Mouse (Mus musculus) liver, embryonic 14.5 days (tissue): ENCODE results near the gene Tex264. TPM values are rescaled to one million over a fixed set of nuclear protein-coding genes. Genes with fewer than 3 reads are reported as not detected.
A peak's percentile ranks its signal among the peaks of the same experiment; 100 is the strongest.

Experiments
- ATAC-seq: fragments of 200-750 bp; cut with Nextera tagmentation; 2 replicates; pipeline ENCODE4 v1.8.0; 2017; ENCODE audit warnings: moderate number of reproducible peaks, mild to moderate bottlenecking, moderate library complexity; ENCODE audit not compliant: insufficient read depth
- DNase-seq, 3 experiments: peaks; one replicate each; pipeline ENCODE4 v3.0.0-alpha.2; 2012 to 2013; ENCODE audit warnings: low read depth in 3 of 3, low spot score in 3 of 3
- H3K27ac ChIP-seq: fragments of 300-500 bp; sonication (generic); 2 replicates; pipeline ENCODE4 v1.5.1; 2014; ENCODE audit warnings: moderate library complexity, mild to moderate bottlenecking, control low read depth, inconsistent platforms
- H3K27me3 ChIP-seq: fragments of 300-500 bp; sonication (generic); 2 replicates; pipeline ENCODE4 v1.6.1; 2014; ENCODE audit warnings: mild to moderate bottlenecking, low read length, moderate library complexity; ENCODE audit not compliant: control insufficient read depth, insufficient read depth
- H3K36me3 ChIP-seq: fragments of 300-500 bp; sonication (generic); replicated peaks from 2 replicates; pipeline ENCODE4 v1.6.1; 2014; ENCODE audit warnings: low read depth; ENCODE audit not compliant: control insufficient read depth, insufficient read depth
- H3K4me1 ChIP-seq, 2 experiments: fragments of 200-500 bp in 1 of 2; fragments of 300-500 bp in 1 of 2; sonication (generic) in 1 of 2; replicated peaks; 2 replicates each; pipeline ENCODE4 v1.6.1; 2012 to 2014; ENCODE audit warnings: antibody characterized with exemption in 1 of 2, inconsistent platforms in 1 of 2, low read length in 1 of 2; ENCODE audit not compliant: control insufficient read depth in 2 of 2, insufficient read depth in 2 of 2
- H3K4me2 ChIP-seq: fragments of 300-500 bp; sonication (generic); 2 replicates; pipeline ENCODE4 v1.6.1; 2014; ENCODE audit warnings: low read depth, mild to moderate bottlenecking, control low read depth, moderate library complexity
- H3K4me3 ChIP-seq, 2 experiments: fragments of 200-500 bp in 1 of 2; fragments of 300-500 bp in 1 of 2; sonication (generic) in 1 of 2; 2 replicates each; pipeline ENCODE4 v1.5.1; 2012 to 2014; ENCODE audit warnings: low read depth in 2 of 2, low read length in 2 of 2, mild to moderate bottlenecking in 2 of 2, control low read depth in 1 of 2, inconsistent platforms in 1 of 2, moderate library complexity in 1 of 2; ENCODE audit not compliant: insufficient read depth in 1 of 2
- H3K9ac ChIP-seq: fragments of 300-500 bp; sonication (generic); replicated peaks from 2 replicates; pipeline ENCODE4 v1.6.1; 2014; ENCODE audit warnings: mild to moderate bottlenecking, control low read depth, moderate library complexity
- H3K9me3 ChIP-seq: fragments of 300-500 bp; sonication (generic); 2 replicates; pipeline ENCODE4 v1.6.1; 2016; ENCODE audit warnings: low read length, mixed read lengths; ENCODE audit not compliant: control insufficient read depth
- CTCF ChIP-seq: IDR thresholded peaks from 2 replicates; pipeline ENCODE4 v1.5.1; 2016; ENCODE audit warnings: antibody characterized with exemption, low read depth, control low read depth
- EP300 ChIP-seq: IDR thresholded peaks from 2 replicates; pipeline ENCODE4 v1.6.1; 2016; ENCODE audit warnings: antibody characterized with exemption, low read depth
- WGBS: fragments of 180-500 bp; shearing (Covaris S2); extraction: QIAGEN DNeasy Blood & Tissue Kit; methylation state at CpG from one replicate; pipeline ENCODE4 v1.1.7; 2014; ENCODE audit not compliant: insufficient replicate concordance; 5-methylcytosine and 5-hydroxymethylcytosine counted together
- polyA plus RNA-seq, 2 experiments: library from polyadenylated mRNA; depleted of rRNA in 1 of 2; stranded (reverse) in 1 of 2; unstranded in 1 of 2; fragments of >200 nt; fragmentation: Nextera tagmentation in 1 of 2; extraction: Ambion mirVana in 1 of 2; gene quantifications; 2 replicates each; pipeline versions ENCODE4 v1.2.1 to v1.2.3; 2012 to 2014

Gene Tex264
- polyA plus RNA-seq, 2 experiments: 9.4 to 12.1 TPM

GRCm38 (mm10) chr9:106678242-106678641, 7.5 kb downstream of the Tex264 start:
- DNase-seq (no peak), ATAC-seq (no peak)
- 65% methylated on average over 4 of the region's 4 CpGs for WGBS
- H3K27me3 ChIP-seq: no peaks in the 10 kb centered on the region
- H3K4me2 ChIP-seq: no peak overlapping the region
- TF ChIP-seq EP300: no peak
- TF ChIP-seq CTCF: no peak
- no peak overlapping the region for H3K27ac ChIP-seq
- H3K36me3 ChIP-seq: no peaks in the 10 kb centered on the region
- H3K9ac ChIP-seq: no peak overlapping the region
- H3K4me1 ChIP-seq: peaks cover 0 to 7% of the 10 kb centered on the region in 2 experiments; a peak in 1 of 4 replicates
- H3K4me3 ChIP-seq: no peak overlapping the region
- H3K9me3 ChIP-seq: no peaks in the 10 kb centered on the region

DNA sequence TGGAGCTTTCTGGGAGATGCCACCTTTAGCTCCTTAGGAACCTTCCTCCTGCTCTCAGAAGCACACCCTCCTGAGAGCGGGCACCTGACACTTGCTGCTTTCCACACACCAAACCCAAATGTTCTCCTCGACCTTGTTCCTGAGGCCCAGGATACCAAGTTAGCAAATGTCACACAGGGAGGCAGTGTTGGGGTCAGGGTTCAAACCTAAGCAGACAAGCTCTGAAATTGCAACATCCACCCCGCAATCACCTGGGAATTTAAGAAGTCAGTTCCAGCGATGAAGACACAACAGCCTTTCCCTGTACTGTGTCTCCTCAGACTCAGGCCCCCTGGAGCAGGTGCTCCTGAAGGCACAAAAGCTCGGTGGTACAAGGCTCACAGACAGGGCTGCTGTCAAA, 8.0 kb downstream of the Tex264 start:
- Histone ChIP-seq H3K27me3 (no peaks in the 10 kb centered on the region), H3K4me3 (no peak overlapping the region), H3K27ac (no peak overlapping the region), H3K36me3 (no peaks in the 10 kb centered on the region), H3K4me1 (peaks cover 0 to 7% of the 10 kb centered on the region in 2 experiments; a peak in 1 of 4 replicates), H3K4me2 (no peak overlapping the region), H3K9me3 (no peaks in the 10 kb centered on the region), H3K9ac (no peak overlapping the region)
- DNase-seq: no peak
- WGBS: 71% methylated on average over 5 of the region's 5 CpGs
- TF ChIP-seq CTCF (no peak), EP300 (no peak)
- no peak for ATAC-seq

DNA sequence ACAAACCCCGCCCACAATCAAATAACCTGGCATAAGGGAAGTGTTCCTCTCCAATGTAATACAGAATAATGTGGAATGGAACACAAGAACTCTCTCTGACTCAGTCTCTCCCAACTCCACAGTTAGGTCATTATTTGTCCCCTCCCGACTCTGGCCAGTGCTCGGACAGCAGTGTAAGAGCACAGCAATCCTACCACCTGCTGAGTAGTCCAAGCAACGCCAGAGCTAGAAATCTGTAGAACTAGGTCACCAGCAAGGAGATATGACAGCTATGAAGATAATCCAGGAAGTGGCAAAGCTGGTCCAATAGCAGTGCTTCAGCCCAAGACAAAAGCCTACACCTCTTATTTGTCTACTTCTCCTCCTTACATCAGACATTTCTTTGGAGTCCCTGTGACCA, 9.2 kb downstream of the Tex264 start:
- Histone ChIP-seq H3K9ac (no peak overlapping the region), H3K4me3 (no peak overlapping the region), H3K4me2 (no peak overlapping the region), H3K27ac (no peak overlapping the region), H3K4me1 (peaks cover 0 to 7% of the 10 kb centered on the region in 2 experiments; a peak in 1 of 4 replicates), H3K27me3 (no peaks in the 10 kb centered on the region), H3K36me3 (no peaks in the 10 kb centered on the region), H3K9me3 (no peaks in the 10 kb centered on the region)
- DNase-seq: no peak
- TF ChIP-seq CTCF: no peak
- no peak for TF ChIP-seq EP300
- 59% methylated on average over 4 of the region's 4 CpGs for WGBS
- no peak for ATAC-seq

GRCm38 (mm10) chr9:106675965-106676364, 9.8 kb downstream of the Tex264 start:
- 68% methylated on average over 9 of the region's 9 CpGs for WGBS
- TF ChIP-seq EP300: no peak
- no peak for TF ChIP-seq CTCF
- ATAC-seq: no peak

GRCm38 (mm10) chr9:106675480-106675879, 10.2 kb downstream of the Tex264 start:
- TF ChIP-seq EP300: no peak
- TF ChIP-seq CTCF: peak; percentile 96
- DNase-seq (peak; percentile 49 to 63 (median 55)), ATAC-seq (peak; percentile 27; the same call in 1 of the 2 replicates)
- Histone ChIP-seq H3K9me3 (no peaks in the 10 kb centered on the region), H3K4me2 (no peak overlapping the region), H3K4me3 (no peak overlapping the region), H3K27ac (no peak overlapping the region), H3K9ac (no peak overlapping the region), H3K27me3 (no peaks in the 10 kb centered on the region), H3K4me1 (peaks cover 0 to 7% of the 10 kb centered on the region in 2 experiments; a peak in 1 of 4 replicates), H3K36me3 (no peaks in the 10 kb centered on the region)
- WGBS: 0% methylated on average over 1 of the region's 1 CpGs

More at GRCm38 (mm10) chr9:106675965-106676364, 9.8 kb downstream of the Tex264 start:
- Histone ChIP-seq H3K27me3 (no peaks in the 10 kb centered on the region), H3K36me3 (no peaks in the 10 kb centered on the region), H3K27ac (no peak overlapping the region), H3K4me3 (no peak overlapping the region), H3K9ac (no peak overlapping the region), H3K4me2 (no peak overlapping the region), H3K4me1 (peaks cover 0 to 7% of the 10 kb centered on the region in 2 experiments; a peak in 1 of 4 replicates), H3K9me3 (no peaks in the 10 kb centered on the region)
- no peak for DNase-seq
